Mouse (Mus musculus): Measurements from ENCODE around the gene Astl. TPM values are rescaled to one million over a fixed set of nuclear protein-coding genes. Genes with fewer than 3 reads are reported as not detected.

Gene Astl
- total RNA-seq, 2 experiments from 2014 or later, result 0.12 to 0.31 TPM

Other genes starting within 250 kb of the Astl start
- 10 to 100 TPM; 22.3 to 24.0 TPM for gene Ncaph, start 204.7 kb upstream of the Astl start, total RNA-seq (2021)
- 10 to 100 TPM; 11.1 to 11.2 TPM for gene Itpripl1, start 195.2 kb upstream of the Astl start, total RNA-seq (2021)
- 1 to 10 TPM in 1 of 2 experiments, under 1 TPM in 1; 0.67 to 1.2 TPM for gene 1810024B03Rik, start 130.4 kb upstream of the Astl start, total RNA-seq (2021)
- gene Snrnp200, start 130.3 kb upstream of the Astl start, total RNA-seq (2021), result 10 to 100 TPM; 65.2 to 65.8 TPM
- gene Ciao1, start 90.8 kb upstream of the Astl start, total RNA-seq (2021), result 10 to 100 TPM; 51.0 to 55.2 TPM
- gene Tmem127, start 90.7 kb upstream of the Astl start, total RNA-seq (2021), result 10 to 100 TPM; 47.9 to 48.5 TPM
- gene Stard7, start 68.4 kb upstream of the Astl start, total RNA-seq (2021), result 100 to 1,000 TPM; 108 to 129 TPM
- 1 to 10 TPM; 3.2 to 3.6 TPM for gene Dusp2, start 2.5 kb upstream of the Astl start, total RNA-seq (2021)
- gene Adra2b, start 24.6 kb downstream of the Astl start, total RNA-seq (2021), result 1 to 10 TPM in 1 of 2 experiments, under 1 TPM in 1; 0.96 to 1.2 TPM
- gene Gpat2, start 86.6 kb downstream of the Astl start, total RNA-seq (2021), result under 1 TPM; 0.10 to 0.17 TPM
- gene Fahd2a, start 105.9 kb downstream of the Astl start, total RNA-seq (2021), result 10 to 100 TPM; 11.2 to 13.2 TPM
- 1 to 10 TPM in 1 of 2 experiments, under 1 TPM in 1; 0.64 to 1.0 TPM for gene Kcnip3, start 183.5 kb downstream of the Astl start, total RNA-seq (2021)
- gene Prom2, start 202.8 kb downstream of the Astl start, total RNA-seq (2021), result not detected
- 1 to 10 TPM; 2.0 to 2.5 TPM for gene Zfp661, start 248.5 kb downstream of the Astl start, total RNA-seq (2021)
- gene Mrps5, start 248.6 kb downstream of the Astl start, total RNA-seq (2021), result 10 to 100 TPM; 88.2 to 93.6 TPM

Measured in gastrocnemius, postnatal 4 days (tissue).